Mouse (Mus musculus) forebrain, postnatal 0 days (tissue): Measurements from ENCODE around the gene Serpinf1. TPM values are rescaled to one million over a fixed set of nuclear protein-coding genes. Genes with fewer than 3 reads are reported as not detected.

Source experiments
- ATAC-seq: fragments of 200-750 bp; cut with Nextera tagmentation; 2 replicates; pipeline ENCODE4 v1.8.0; 2017; ENCODE audit warnings: mild to moderate bottlenecking, moderate library complexity
- DNase-seq: peaks from one replicate; pipeline ENCODE4 v3.0.0-alpha.2; 2015
- H3K27ac ChIP-seq: fragments of 300-500 bp; sonication (generic); 2 replicates; pipeline ENCODE4 v1.5.1; 2014; ENCODE audit warnings: low read depth, mild to moderate bottlenecking, antibody characterized with exemption, low read length, moderate library complexity, mixed read lengths
- H3K27me3 ChIP-seq: fragments of 300-500 bp; sonication (generic); 2 replicates; pipeline ENCODE4 v1.6.1; 2014; ENCODE audit warnings: mild to moderate bottlenecking, low read length, mixed read lengths; ENCODE audit not compliant: insufficient read depth
- H3K36me3 ChIP-seq: fragments of 300-500 bp; sonication (generic); 2 replicates; pipeline ENCODE4 v1.6.1; 2014; ENCODE audit warnings: mild to moderate bottlenecking, moderate library complexity; ENCODE audit not compliant: insufficient read depth
- H3K4me1 ChIP-seq: fragments of 300-500 bp; sonication (generic); 2 replicates; pipeline ENCODE4 v1.6.1; 2014; ENCODE audit warnings: antibody characterized with exemption; ENCODE audit not compliant: insufficient read depth
- H3K4me2 ChIP-seq: fragments of 300-500 bp; sonication (generic); 2 replicates; pipeline ENCODE4 v1.6.1; 2014; ENCODE audit warnings: low read depth, mild to moderate bottlenecking, moderate library complexity
- H3K4me3 ChIP-seq: fragments of 300-500 bp; sonication (generic); 2 replicates; pipeline ENCODE4 v1.5.1; 2014; ENCODE audit warnings: low read depth, low read length, mixed read lengths
- H3K9ac ChIP-seq: fragments of 300-500 bp; sonication (generic); 2 replicates; pipeline ENCODE4 v1.6.1; 2014; ENCODE audit warnings: mild to moderate bottlenecking
- H3K9me3 ChIP-seq: fragments of 300-500 bp; sonication (generic); 2 replicates; pipeline ENCODE4 v1.6.1; 2016; ENCODE audit warnings: low read length
- CTCF ChIP-seq: sonication (generic); IDR thresholded peaks from 2 replicates; pipeline ENCODE4 v1.5.1; 2016; ENCODE audit warnings: antibody characterized with exemption, control low read depth, low read depth
- WGBS: fragments of 180-500 bp; shearing (Covaris S2); extraction: QIAGEN DNeasy Blood & Tissue Kit; methylation state at CpG from one replicate; pipeline ENCODE4 v1.1.7; 2014; 5-methylcytosine and 5-hydroxymethylcytosine counted together
- polyA plus RNA-seq: library from polyadenylated mRNA; unstranded; fragments of >200 nt; fragmentation: Nextera tagmentation; extraction: Ambion mirVana; gene quantifications from 2 replicates; pipeline ENCODE4 v1.2.1, GENCODE M21; 2015
- total RNA-seq: library from RNA; depleted of rRNA; stranded (reverse); fragments of >200 nt; gene quantifications from 2 replicates; pipeline ENCODE4 v1.2.3, GENCODE M21; 2014

The Serpinf1 gene
- total and polyA plus RNA-seq, 2 experiments from 2014 or later = 44.6 to 53.3 TPM

- ATAC-seq = no peak
- Histone ChIP-seq H3K4me3 (no peak overlapping the region), H3K9me3 (no peaks in the 10 kb centered on the region), H3K4me1 (no peaks in the 10 kb centered on the region), H3K27ac (no peak overlapping the region), H3K4me2 (no peak overlapping the region), H3K9ac (no peak overlapping the region), H3K27me3 (no peaks in the 10 kb centered on the region), H3K36me3 (no peaks in the 10 kb centered on the region)
- no peak for TF ChIP-seq CTCF
- 95% methylated on average over 3 of the region's 3 CpGs for WGBS
- DNase-seq = no peak
Observed at GRCm38 (mm10) chr11:75424459-75424858, 2.0 kb upstream of the Serpinf1 start.

- Histone ChIP-seq H3K4me2 (no peak overlapping the region), H3K4me3 (no peak overlapping the region), H3K4me1 (no peaks in the 10 kb centered on the region), H3K9me3 (no peaks in the 10 kb centered on the region), H3K36me3 (no peaks in the 10 kb centered on the region), H3K27ac (no peak overlapping the region), H3K9ac (no peak overlapping the region), H3K27me3 (no peaks in the 10 kb centered on the region)
- 90% methylated on average over 9 of the region's 9 CpGs for WGBS
- TF ChIP-seq CTCF = no peak
- no peak for DNase-seq
- no peak for ATAC-seq
Observed at GRCm38 (mm10) chr11:75424033-75424432, 1.5 kb upstream of the Serpinf1 start.

- Histone ChIP-seq H3K27ac (no peak overlapping the region), H3K4me3 (no peak overlapping the region), H3K4me2 (no peak overlapping the region), H3K27me3 (no peaks in the 10 kb centered on the region), H3K4me1 (no peaks in the 10 kb centered on the region), H3K9ac (no peak overlapping the region), H3K9me3 (no peaks in the 10 kb centered on the region), H3K36me3 (no peaks in the 10 kb centered on the region)
- WGBS = 89% methylated on average over 3 of the region's 3 CpGs
- TF ChIP-seq CTCF = no peak
- DNase-seq (no peak), ATAC-seq (no peak)
Observed at GRCm38 (mm10) chr11:75423091-75423490, 590 bp upstream of the Serpinf1 start.

GRCm38 (mm10) chr11:75421375-75422012 lies 1.0 kb downstream of the Serpinf1 start:
- no peak for DNase-seq
- Histone ChIP-seq H3K4me2 (no peak overlapping the region), H3K27me3 (no peaks in the 10 kb centered on the region), H3K36me3 (no peaks in the 10 kb centered on the region), H3K9me3 (no peaks in the 10 kb centered on the region), H3K4me1 (no peaks in the 10 kb centered on the region), H3K27ac (no peak overlapping the region), H3K9ac (no peak overlapping the region), H3K4me3 (no peak overlapping the region)
- TF ChIP-seq CTCF = no peak
- WGBS = 51% methylated on average over 6 of the region's 6 CpGs
- ATAC-seq = no peak

GRCm38 (mm10) chr11:75420810-75421374 lies 1.6 kb downstream of the Serpinf1 start:
- no peak for ATAC-seq
- Histone ChIP-seq H3K27ac (no peak overlapping the region), H3K4me1 (no peaks in the 10 kb centered on the region), H3K4me2 (no peak overlapping the region), H3K27me3 (no peaks in the 10 kb centered on the region), H3K36me3 (no peaks in the 10 kb centered on the region), H3K9ac (no peak overlapping the region), H3K4me3 (no peak overlapping the region), H3K9me3 (no peaks in the 10 kb centered on the region)
- DNase-seq = no peak
- 66% methylated on average over 5 of the region's 5 CpGs for WGBS
- TF ChIP-seq CTCF = no peak

GRCm38 (mm10) chr11:75420037-75420436 lies 2.5 kb downstream of the Serpinf1 start:
- Histone ChIP-seq H3K36me3 (no peaks in the 10 kb centered on the region), H3K4me2 (no peak overlapping the region), H3K9ac (no peak overlapping the region), H3K4me1 (no peaks in the 10 kb centered on the region), H3K4me3 (no peak overlapping the region), H3K9me3 (no peaks in the 10 kb centered on the region), H3K27ac (no peak overlapping the region), H3K27me3 (no peaks in the 10 kb centered on the region)
- DNase-seq (no peak), ATAC-seq (no peak)
- TF ChIP-seq CTCF = no peak
- whole genome bisulfite sequencing = 86% methylated on average over 7 of the region's 7 CpGs

- H3K4me3 ChIP-seq = no peak overlapping the region
- no peak for TF ChIP-seq CTCF
- 85% methylated on average over 13 of the region's 13 CpGs for WGBS
- no peaks in the 10 kb centered on the region for H3K27me3 ChIP-seq
- no peak overlapping the region for H3K9ac ChIP-seq
- H3K36me3 ChIP-seq = no peaks in the 10 kb centered on the region
- ATAC-seq (no peak), DNase-seq (no peak)
- no peak overlapping the region for H3K27ac ChIP-seq
- no peak overlapping the region for H3K4me2 ChIP-seq
- no peaks in the 10 kb centered on the region for H3K9me3 ChIP-seq
- H3K4me1 ChIP-seq = no peaks in the 10 kb centered on the region
Observed at GRCm38 (mm10) chr11:75415994-75416393, 6.5 kb downstream of the Serpinf1 start.
